Mouse (Mus musculus) erythroid progenitor cell, adult 5-6 weeks (primary cell): Measurements from ENCODE around the gene 4833420G17Rik. TPM values are rescaled to one million over a fixed set of nuclear protein-coding genes. Genes with fewer than 3 reads are reported as not detected.
"Not testable (repeated sequence)": the region's sequence is repeated elsewhere in the genome, so short reads cannot be mapped to it uniquely, and the experiment has no call there.

Source experiments
- ATAC-seq: replicated peaks from 2 replicates; pipeline ENCODE4 v1.8.0; 2016; ENCODE audit warnings: moderate number of reproducible peaks, mild to moderate bottlenecking, moderate TSS enrichment, inconsistent platforms; ENCODE audit not compliant: poor library complexity, low FRiP score, severe bottlenecking
- total RNA-seq, 2 experiments: library from RNA; stranded (forward) in 1 of 2; stranded (reverse) in 1 of 2; fragments of 150-400 nt in 1 of 2; fragments of 186-747, 209-891 nt in 1 of 2; gene quantifications; 2 replicates each; pipeline versions ENCODE4 v1.2.3 to v1.2.4; 2015 to 2017; ENCODE audit warnings: low replicate concordance in 2 of 2

Gene 4833420G17Rik
- total RNA-seq (2015; ENCODE audit: low replicate concordance) (47.6 and 73.4 TPM in 2 replicates), total RNA-seq (2017; ENCODE audit: low replicate concordance) (47.1 and 70.9 TPM in 2 replicates)

DNA sequence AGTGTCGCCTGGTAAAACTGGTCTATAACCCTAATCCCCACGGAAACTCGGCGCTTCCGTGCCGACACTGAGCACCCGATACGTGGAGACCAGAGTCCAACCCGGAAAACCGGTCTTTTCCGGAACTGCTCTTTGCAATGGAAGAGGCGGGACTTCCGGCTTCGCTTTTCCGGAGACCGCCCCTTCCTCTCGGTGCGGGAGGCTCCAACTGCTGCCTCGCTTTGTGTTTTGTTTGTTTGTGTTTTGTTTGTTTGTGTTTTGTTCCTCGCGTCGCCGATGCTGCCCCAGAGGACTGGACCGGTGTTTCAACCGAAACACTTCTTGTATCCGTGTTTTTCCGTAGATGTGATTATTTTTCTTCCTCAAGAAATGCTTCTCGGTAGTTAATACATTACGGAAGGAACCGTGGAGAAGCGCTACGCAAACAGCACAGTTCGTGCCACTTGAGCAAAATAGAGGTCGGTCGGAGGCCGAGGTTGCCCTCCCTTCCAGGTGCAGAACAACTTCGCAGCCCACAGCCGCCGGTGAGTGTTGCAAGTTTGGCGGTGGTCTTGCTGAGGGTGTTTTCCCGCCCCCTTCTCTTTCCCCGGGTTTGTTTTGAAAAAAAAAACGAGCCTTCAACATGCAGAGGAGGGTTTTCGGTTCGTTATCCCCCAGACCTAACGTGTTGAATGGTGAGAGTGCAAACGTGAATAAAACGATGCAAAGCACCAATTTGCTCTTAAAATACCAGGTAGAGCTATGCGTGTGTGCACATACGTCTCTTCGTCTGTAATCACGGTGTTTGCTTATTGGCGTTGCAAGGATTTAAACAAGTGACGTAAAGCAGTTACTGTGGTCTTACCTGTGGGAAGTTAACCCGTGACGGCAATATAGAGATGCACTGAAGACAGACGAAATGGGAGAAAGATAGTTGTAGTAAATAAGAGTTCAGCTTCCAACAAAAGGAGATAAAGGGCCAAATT is at the start of gene 4833420G17Rik:
Gene 4833420G17Rik (plus strand): TSS at position 173 of the 965 bp plus-strand sequence.
- peak; percentile 98 for ATAC-seq

- ATAC-seq = no peak
Observed at GRCm38 (mm10) chr13:119413026-119413425, 49.5 kb upstream of the 4833420G17Rik start.

- no peak for ATAC-seq
Observed at GRCm38 (mm10) chr13:119418479-119418878, 44.1 kb upstream of the 4833420G17Rik start.

DNA sequence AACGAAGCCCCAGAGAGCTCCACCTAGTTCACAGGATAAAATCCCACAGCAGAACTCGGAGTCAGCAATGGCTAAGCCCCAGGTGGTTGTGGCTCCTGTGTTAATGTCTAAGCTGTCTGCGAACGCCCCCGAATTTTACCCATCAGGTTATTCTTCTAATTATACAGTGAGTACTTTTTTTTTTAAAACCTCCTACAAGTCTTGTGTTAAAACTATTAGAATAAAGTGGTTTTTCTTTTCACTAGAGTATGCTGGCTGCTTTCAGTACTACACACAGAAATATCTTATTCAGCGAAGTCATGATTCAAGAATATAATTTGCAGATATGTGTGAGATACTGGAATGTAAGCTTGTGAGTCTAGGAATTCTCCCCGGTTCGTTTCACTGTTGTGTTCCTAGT is 32.4 kb upstream of the 4833420G17Rik start:
- no peak for ATAC-seq

DNA sequence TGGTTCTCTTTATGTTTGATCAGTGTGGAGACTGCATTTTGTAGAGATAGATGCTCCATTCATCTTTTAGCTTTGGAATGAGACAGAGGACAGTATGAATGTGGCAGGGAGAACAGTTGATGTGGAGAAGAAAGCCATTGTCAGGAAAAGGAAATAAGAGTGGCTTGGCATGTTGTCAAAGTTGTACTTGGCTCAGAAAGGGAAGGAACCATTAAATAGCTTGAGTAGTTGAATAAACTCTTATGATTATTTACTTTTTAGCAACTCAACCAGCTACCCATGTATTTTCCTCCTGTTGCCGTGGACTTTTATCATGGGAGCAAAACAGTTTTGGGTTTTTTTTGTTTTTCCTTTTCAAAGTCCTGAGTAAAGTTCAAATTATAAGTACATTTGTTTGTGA is 30.5 kb upstream of the 4833420G17Rik start:
- ATAC-seq = no peak

GRCm38 (mm10) chr13:119434359-119434758 is 28.2 kb upstream of the 4833420G17Rik start:
- ATAC-seq = no peak

DNA sequence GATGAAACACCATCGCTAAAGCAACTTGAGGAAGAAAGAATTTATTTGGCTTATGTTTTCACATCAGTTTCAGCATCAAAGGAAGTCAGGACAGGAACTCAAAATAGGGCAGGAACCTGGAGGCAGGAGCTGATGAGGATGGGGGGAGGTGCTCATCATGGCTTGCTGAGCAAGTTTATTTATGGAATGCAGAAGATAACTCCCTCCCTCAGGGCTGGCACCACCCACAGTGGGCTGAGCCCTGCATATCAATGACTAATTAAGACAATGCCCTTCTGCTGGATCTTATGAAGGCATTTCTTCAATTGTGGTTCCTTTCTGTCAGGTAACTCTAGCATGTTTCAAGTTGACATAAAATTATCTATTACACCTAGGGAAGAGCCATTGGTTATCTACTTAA is 20.3 kb upstream of the 4833420G17Rik start:
- peak; percentile 75 for ATAC-seq

- no peak for ATAC-seq
Observed at GRCm38 (mm10) chr13:119453563-119453962, 9.0 kb upstream of the 4833420G17Rik start.

DNA sequence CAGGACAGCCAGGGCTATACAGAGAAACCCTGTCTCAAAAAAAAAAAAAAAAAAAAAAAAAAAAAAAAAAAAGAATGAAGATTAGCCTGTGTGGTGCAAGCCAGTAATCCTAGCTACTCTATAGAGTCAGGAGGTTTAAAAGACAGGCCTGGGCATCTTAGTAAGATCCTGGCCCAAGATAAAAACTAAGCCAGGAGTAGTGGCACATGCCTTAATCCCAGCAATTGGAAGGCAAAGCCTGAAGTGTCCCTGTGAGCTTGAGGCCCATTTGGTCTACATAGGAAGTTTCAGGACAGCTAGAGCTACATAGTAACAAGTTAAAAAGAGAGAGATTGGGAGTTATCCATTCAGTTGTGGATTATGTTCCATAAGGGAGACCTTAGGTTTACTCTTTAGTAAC is 7.5 kb upstream of the 4833420G17Rik start:
- no peak for ATAC-seq

DNA sequence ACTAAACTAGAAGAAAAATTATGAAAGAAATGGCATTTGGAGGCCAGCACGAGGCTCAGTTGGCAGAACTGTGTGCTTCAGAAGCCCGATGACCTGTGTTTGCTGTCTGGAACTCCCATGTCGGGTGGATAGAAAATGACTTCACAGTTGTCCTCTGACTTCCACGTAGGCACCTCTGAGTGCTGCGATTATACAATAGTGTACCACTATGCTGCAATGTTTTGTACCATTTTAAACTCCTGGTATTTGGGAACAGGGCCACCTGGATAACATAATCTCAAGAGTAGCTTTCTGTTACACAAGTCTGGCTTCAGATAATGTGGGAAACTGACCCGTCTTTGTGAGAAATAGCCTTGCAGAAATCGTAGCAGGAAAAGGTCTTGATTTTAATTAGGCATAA is 6.2 kb upstream of the 4833420G17Rik start:
- no peak for ATAC-seq

- peak; percentile 77 for ATAC-seq
Observed at GRCm38 (mm10) chr13:119461900-119462595, 520 bp upstream of the 4833420G17Rik start.

- no peak for ATAC-seq
Observed at GRCm38 (mm10) chr13:119476631-119477030, 14.1 kb downstream of the 4833420G17Rik start.

DNA sequence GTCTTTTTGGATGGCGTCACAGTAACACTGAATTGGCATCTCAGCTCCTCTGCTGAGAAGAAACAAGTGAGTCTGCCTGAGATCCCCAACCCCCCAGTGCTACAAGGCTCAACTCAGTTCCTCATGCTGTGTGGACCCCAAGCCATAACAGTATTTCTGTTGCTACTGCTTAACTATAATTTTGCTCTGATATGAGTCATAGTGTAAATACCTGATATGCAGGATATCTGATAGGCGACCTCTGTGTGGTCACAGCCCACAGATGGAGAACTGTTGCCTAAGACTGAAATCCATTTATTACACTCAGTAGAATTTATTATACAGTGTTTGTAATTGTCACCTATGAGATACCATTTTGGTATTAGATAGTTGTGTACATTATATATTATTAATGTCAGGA is 15.2 kb downstream of the 4833420G17Rik start:
- ATAC-seq = no peak

DNA sequence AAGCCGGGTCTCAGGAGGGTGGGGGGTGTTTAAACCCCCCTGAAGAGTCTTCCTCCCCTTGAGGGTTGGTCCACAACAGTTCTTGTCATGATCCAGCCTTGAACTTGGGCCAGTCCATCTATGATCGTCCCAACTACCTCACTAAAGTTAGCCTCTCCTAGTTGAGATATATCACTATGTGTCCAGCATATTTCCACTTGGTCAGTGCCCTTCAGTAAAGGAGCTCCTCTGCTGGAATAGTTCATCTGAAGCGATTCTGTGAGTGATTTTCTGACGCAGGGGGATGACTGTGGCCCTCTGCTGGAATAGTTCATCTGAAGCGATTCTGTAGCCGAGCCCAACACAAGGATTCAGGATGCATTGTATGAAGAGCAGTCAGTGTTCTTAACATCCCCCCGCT is 24.8 kb downstream of the 4833420G17Rik start:
- ATAC-seq = no peak

DNA sequence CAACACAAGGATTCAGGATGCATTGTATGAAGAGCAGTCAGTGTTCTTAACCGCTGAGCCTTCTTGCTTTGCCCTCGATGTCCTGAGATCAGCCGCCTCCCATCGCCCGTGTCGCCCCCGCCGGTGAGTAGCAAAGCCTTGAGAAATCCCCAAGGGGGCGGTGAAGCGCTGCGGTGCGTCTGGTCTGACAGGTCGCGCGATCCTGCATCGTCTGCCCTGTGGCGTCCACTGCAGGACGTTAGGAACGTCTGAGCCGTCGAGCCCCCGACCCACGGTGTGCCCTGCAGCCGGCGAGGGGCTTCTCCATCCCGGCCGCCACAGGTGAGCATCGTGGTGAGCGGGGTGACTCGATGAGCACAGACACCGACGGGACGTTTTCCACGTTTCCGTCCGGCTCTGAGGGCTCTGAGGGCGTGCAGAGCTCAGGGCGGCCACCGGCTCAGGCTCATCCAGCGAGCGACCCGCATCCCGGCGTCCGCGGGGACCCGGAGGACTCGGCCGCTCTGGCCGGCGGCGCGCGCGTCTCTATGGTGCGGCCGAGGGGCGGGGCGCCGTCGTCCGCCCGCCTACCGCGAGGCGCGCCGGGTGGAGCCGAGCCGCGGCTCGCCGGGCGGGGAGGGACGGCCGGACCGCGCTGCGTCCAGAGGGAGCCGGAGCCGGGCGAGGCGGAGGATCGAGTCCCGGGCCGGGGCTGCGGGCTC is 25.5 kb downstream of the 4833420G17Rik start, which contains the start of the genes Tmem267 and 3110070M22Rik:
Gene Tmem267 (plus strand): TSS at position 160 of the 701 bp plus-strand sequence.
Gene 3110070M22Rik (minus strand): TSS at position 504 of the 701 bp plus-strand sequence.
- ATAC-seq = no peak; the same call in 1 of the 2 replicates

DNA sequence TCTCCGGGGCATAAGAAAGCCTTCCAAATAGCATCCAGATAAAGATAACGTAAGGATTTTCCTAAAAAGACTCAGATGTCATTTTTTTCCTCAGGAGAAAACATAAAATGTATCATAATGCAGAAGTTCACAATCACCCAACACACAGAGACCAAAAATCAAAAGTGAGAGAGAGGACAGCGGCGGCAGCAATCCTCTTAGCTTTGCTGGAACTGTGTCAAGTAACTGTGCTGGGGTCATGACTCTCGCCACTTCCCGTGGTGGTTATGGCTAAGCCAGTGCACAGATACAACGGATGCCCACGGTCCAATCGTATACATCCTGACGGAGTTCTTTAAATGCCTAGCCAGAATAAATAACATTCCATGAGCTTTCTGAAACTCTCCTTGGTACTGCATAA is 29.5 kb downstream of the 4833420G17Rik start:
- ATAC-seq = not testable (repeated sequence)

GRCm38 (mm10) chr13:119494938-119495337 is 32.4 kb downstream of the 4833420G17Rik start:
- ATAC-seq = not testable (repeated sequence)
